Mouse (Mus musculus) forebrain, embryonic 15.5 days (tissue): ENCODE results near the gene L2hgdh. TPM values are rescaled to one million over a fixed set of nuclear protein-coding genes. Genes with fewer than 3 reads are reported as not detected.

Experiments used
- ATAC-seq: fragments of 200-750 bp; cut with Nextera tagmentation; replicated peaks from 2 replicates; pipeline ENCODE4 v1.8.0; 2017; ENCODE audit warnings: mild to moderate bottlenecking, moderate TSS enrichment, moderate library complexity
- H3K27ac ChIP-seq: fragments of 300-500 bp; sonication (generic); replicated peaks from 2 replicates; pipeline ENCODE4 v1.5.1; 2015; ENCODE audit warnings: mild to moderate bottlenecking, inconsistent platforms
- H3K27me3 ChIP-seq: fragments of 300-500 bp; sonication (generic); 2 replicates; pipeline ENCODE4 v1.6.1; 2015; ENCODE audit warnings: inconsistent platforms
- H3K36me3 ChIP-seq: fragments of 300-500 bp; sonication (generic); 2 replicates; pipeline ENCODE4 v1.6.1; 2015; ENCODE audit warnings: mild to moderate bottlenecking, inconsistent platforms
- H3K4me1 ChIP-seq: fragments of 300-500 bp; sonication (generic); 2 replicates; pipeline ENCODE4 v1.6.1; 2015; ENCODE audit warnings: inconsistent platforms
- H3K4me2 ChIP-seq: fragments of 300-500 bp; sonication (generic); replicated peaks from 2 replicates; pipeline ENCODE4 v1.6.1; 2015; ENCODE audit warnings: mild to moderate bottlenecking, inconsistent platforms
- H3K4me3 ChIP-seq: fragments of 300-500 bp; sonication (generic); 2 replicates; pipeline ENCODE4 v1.5.1; 2015; ENCODE audit warnings: mild to moderate bottlenecking, inconsistent platforms
- H3K9ac ChIP-seq: fragments of 300-500 bp; sonication (generic); replicated peaks from 2 replicates; pipeline ENCODE4 v1.6.1; 2015; ENCODE audit warnings: mild to moderate bottlenecking, inconsistent platforms
- H3K9me3 ChIP-seq: fragments of 300-500 bp; sonication (generic); 2 replicates; pipeline ENCODE4 v1.6.1; 2016; ENCODE audit warnings: inconsistent platforms
- WGBS: fragments of 180-500 bp; shearing (Covaris S2); methylation state at CpG from one replicate; pipeline ENCODE4 v1.1.7; 2015; ENCODE audit warnings: mixed read lengths; 5-methylcytosine and 5-hydroxymethylcytosine counted together
- microRNA counts: library from miRNA; unstranded; fragments of <30 nt; microRNA quantifications from one replicate; lab custom pipeline; 2016
- microRNA-seq: library from miRNA; unstranded; fragments of <30 nt; microRNA quantifications from one replicate; pipeline ENCODE4, GENCODE M21; 2016
- polyA plus RNA-seq: library from polyadenylated mRNA; unstranded; fragments of >200 nt; fragmentation: Nextera tagmentation; extraction: Ambion mirVana; gene quantifications from 2 replicates; pipeline ENCODE4 v1.2.1, GENCODE M21; 2015

Gene L2hgdh
- polyA plus RNA-seq, 1 experiment from 2014 or later = 14.4 TPM

DNA sequence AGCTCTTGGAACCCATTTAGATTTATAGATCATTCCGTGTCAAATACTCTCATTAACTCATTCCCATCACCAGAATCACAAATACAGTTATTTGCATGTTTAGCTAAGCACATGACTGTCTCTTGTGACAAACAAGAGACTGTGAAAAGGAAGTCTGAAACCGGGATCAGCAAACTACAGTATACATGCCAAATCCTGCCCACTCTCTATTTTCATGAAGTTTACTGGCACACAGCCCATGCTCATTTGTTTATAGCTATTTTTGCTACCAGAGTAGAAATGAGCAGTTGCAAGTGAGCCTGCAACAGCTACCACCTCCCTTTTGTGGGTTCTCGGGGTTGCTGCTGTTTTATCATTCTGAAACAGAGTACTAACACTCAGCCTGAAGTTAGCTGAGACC lies 79.8 kb downstream of the L2hgdh start:
- Histone ChIP-seq H3K4me2 (no peak overlapping the region), H3K27me3 (no peaks in the 10 kb centered on the region), H3K9me3 (no peaks in the 10 kb centered on the region), H3K4me3 (no peak overlapping the region), H3K36me3 (peaks cover 18% of the 10 kb centered on the region), H3K4me1 (peaks cover 5% of the 10 kb centered on the region), H3K27ac (no peak overlapping the region), H3K9ac (no peak overlapping the region)
- ATAC-seq = no peak
- 24% methylated on average over 3 of the region's 3 CpGs for WGBS

DNA sequence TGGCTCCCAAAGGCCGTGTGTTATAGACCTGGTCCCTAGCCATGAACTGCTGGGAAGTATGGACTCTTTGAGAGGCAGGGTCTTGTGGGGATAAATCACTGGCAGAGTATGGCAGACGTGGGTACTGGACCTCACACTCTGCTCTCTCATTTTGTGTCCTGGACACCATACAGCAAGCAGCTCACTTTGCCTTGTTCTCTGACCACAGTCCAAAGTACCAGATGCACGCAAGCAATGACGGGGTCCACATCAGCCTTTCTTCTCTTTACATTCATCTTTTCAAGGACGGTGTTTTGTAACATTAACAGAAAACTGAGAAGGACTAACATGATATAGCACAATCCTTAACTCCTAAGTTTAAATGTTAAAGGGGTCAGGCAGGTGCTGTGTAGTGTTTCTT lies 81.8 kb downstream of the L2hgdh start:
- Histone ChIP-seq H3K4me2 (no peak overlapping the region), H3K9ac (no peak overlapping the region), H3K4me3 (no peak overlapping the region), H3K9me3 (no peaks in the 10 kb centered on the region), H3K4me1 (peaks cover 5% of the 10 kb centered on the region), H3K36me3 (peaks cover 21% of the 10 kb centered on the region), H3K27me3 (no peaks in the 10 kb centered on the region), H3K27ac (no peak overlapping the region)
- 90% methylated on average over 5 of the region's 5 CpGs for WGBS
- ATAC-seq = no peak

MicroRNAs encoded within 50 kb of the gene (microRNA counts, 519-probe panel; counts per million panel counts)
- not detected for microRNA mmu-miR-681 (lab: Ali Mortazavi, UCI)

Small RNA genes lying within 50 kb of the gene (microRNA-seq; reads per million reads assigned to microRNA genes)
- not detected for gene Mir681

Other genes starting within 250 kb of the L2hgdh start
- 30.7 and 32.1 TPM in 2 replicates for gene Vcpkmt, start 141.8 kb downstream of the L2hgdh start, polyA plus RNA-seq
- gene Sos2, start 43.0 kb downstream of the L2hgdh start, polyA plus RNA-seq = 10.3 and 11.2 TPM in 2 replicates
- gene Atp5s, start 77 bp upstream of the L2hgdh start, polyA plus RNA-seq = 24.3 and 25.9 TPM in 2 replicates
- gene Cdkl1, start 66.4 kb upstream of the L2hgdh start, polyA plus RNA-seq = 3.6 and 5.6 TPM in 2 replicates
- 110 and 123 TPM in 2 replicates for gene Atl1, start 167.7 kb upstream of the L2hgdh start, polyA plus RNA-seq
- gene Map4k5, start 168.3 kb upstream of the L2hgdh start, polyA plus RNA-seq = 33.6 and 33.9 TPM in 2 replicates